Mouse (Mus musculus) C2C12 (cell line): ENCODE data around the gene Vps13d.

ENCODE experiments used
- CEBPB ChIP-seq: IDR thresholded peaks from one replicate; pipeline ENCODE4 v1.6.1; 2011; ENCODE audit warnings: low read depth, mild to moderate bottlenecking, control low read depth, moderate library complexity
- CTCF ChIP-seq: IDR thresholded peaks from one replicate; pipeline ENCODE4 v1.5.1; 2011; ENCODE audit not compliant: control insufficient read depth, insufficient read depth, insufficient read length
- MAX ChIP-seq: IDR thresholded peaks from one replicate; pipeline ENCODE4 v1.6.1; 2011; ENCODE audit warnings: mild to moderate bottlenecking, control low read depth
- MYOD1 ChIP-seq: IDR thresholded peaks from one replicate; pipeline ENCODE4 v1.6.1; 2011; ENCODE audit warnings: low read depth; ENCODE audit not compliant: control insufficient read depth, insufficient read length
- MYOG ChIP-seq: IDR thresholded peaks from one replicate; pipeline ENCODE4 v1.6.1; 2011; ENCODE audit not compliant: control insufficient read depth, insufficient read length; ENCODE audit errors: extremely low read depth
- USF1 ChIP-seq: IDR thresholded peaks from one replicate; pipeline ENCODE4 v1.6.1; 2011; ENCODE audit warnings: low read depth, mild to moderate bottlenecking, control low read depth, moderate library complexity

DNA sequence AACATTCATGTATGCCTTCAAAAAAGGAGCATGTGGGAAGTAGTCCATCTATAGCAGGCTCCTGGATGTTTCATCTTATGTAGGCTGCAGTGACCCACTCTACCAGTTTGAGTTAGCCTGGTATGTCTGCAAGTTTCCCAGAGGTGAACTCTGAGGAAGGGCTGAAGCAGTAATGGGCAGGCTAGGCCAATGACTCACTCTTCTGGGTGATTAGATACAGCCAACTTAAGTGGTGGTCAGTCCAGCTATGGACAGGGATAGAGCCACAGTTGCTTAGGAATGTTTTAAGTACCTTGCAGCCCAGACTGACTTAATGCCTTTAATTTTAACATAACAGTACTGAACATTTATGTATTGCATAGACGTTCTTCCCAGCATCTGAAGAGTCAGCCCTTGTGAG lies 192.1 kb downstream of the Vps13d start:
- TF ChIP-seq USF1 (no peak), CTCF (no peak), MYOG (no peak), MAX (no peak), MYOD1 (no peak), CEBPB (no peak)
